Mouse (Mus musculus) liver, embryonic 16.5 days (tissue): ENCODE data around the gene Tank. TPM values are rescaled to one million over a fixed set of nuclear protein-coding genes. Genes with fewer than 3 reads are reported as not detected.

Source experiments
- ATAC-seq: fragments of 200-750 bp; cut with Nextera tagmentation; 2 replicates; pipeline ENCODE4 v1.8.0; 2017; ENCODE audit warnings: low read depth, mild to moderate bottlenecking, moderate number of reproducible peaks, moderate library complexity
- H3K27ac ChIP-seq: fragments of 300-500 bp; sonication (generic); 2 replicates; pipeline ENCODE4 v1.5.1; 2014; ENCODE audit warnings: mild to moderate bottlenecking, low read length
- H3K27me3 ChIP-seq: fragments of 300-500 bp; sonication (generic); 2 replicates; pipeline ENCODE4 v1.6.1; 2014; ENCODE audit warnings: low read depth, low read length, mixed read lengths; ENCODE audit not compliant: control insufficient read depth, insufficient read depth
- H3K36me3 ChIP-seq: fragments of 300-500 bp; sonication (generic); 2 replicates; pipeline ENCODE4 v1.6.1; 2014; ENCODE audit warnings: mild to moderate bottlenecking; ENCODE audit not compliant: control insufficient read depth, insufficient read depth
- H3K4me1 ChIP-seq: fragments of 300-500 bp; sonication (generic); 2 replicates; pipeline ENCODE4 v1.6.1; 2014; ENCODE audit warnings: low read depth, low read length, mixed read lengths; ENCODE audit not compliant: control insufficient read depth
- H3K4me2 ChIP-seq: fragments of 300-500 bp; sonication (generic); 2 replicates; pipeline ENCODE4 v1.6.1; 2014; ENCODE audit warnings: low read depth, low read length, mixed read lengths
- H3K4me3 ChIP-seq: fragments of 300-500 bp; sonication (generic); 2 replicates; pipeline ENCODE4 v1.5.1; 2014; ENCODE audit warnings: low read depth, mild to moderate bottlenecking, low read length
- H3K9ac ChIP-seq: fragments of 300-500 bp; sonication (generic); 2 replicates; pipeline ENCODE4 v1.6.1; 2014; ENCODE audit warnings: low read depth, low read length
- H3K9me3 ChIP-seq: fragments of 300-500 bp; sonication (generic); replicated peaks from 2 replicates; pipeline ENCODE4 v1.6.1; 2016; ENCODE audit warnings: low read length; ENCODE audit not compliant: control insufficient read depth
- WGBS: fragments of 180-500 bp; shearing (Covaris S2); extraction: QIAGEN DNeasy Blood & Tissue Kit; methylation state at CpG from one replicate; pipeline ENCODE4 v1.1.7; 2014; ENCODE audit not compliant: insufficient replicate concordance; 5-methylcytosine and 5-hydroxymethylcytosine counted together
- polyA plus RNA-seq: library from polyadenylated mRNA; unstranded; fragments of >200 nt; fragmentation: Nextera tagmentation; extraction: Ambion mirVana; gene quantifications from 2 replicates; pipeline ENCODE4 v1.2.1, GENCODE M21; 2015

Gene Tank
- polyA plus RNA-seq, result 17.3 and 20.4 TPM in 2 replicates

DNA sequence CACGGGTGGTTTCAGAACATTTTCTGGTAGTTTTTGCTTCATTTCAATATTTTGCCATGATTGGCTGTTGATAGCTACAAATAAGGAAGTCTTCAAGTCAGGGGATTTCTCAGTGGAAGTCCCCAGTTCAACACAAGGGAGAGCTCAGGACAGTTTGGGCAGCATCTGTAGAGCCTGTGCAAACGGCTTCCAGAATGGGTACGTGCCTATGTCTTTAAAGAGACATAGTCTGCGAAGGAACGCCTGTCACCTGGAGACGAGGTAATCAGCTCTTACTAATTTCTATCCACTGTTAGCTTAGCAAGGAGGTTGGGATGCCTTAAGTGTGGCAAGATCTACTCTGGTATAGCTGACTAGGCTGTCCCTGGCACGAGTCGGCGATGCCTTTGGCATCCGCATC is at the start of gene Tank:
Gene Tank, plus strand, starts transcription at position 153 of the 400 bp plus-strand sequence.
- Histone ChIP-seq H3K36me3 (no peaks in the 10 kb centered on the region), H3K4me2 (no peak within 1 kb of the TSS), H3K4me1 (no peaks in the 10 kb centered on the region), H3K4me3 (no peak within 1 kb of the TSS), H3K9ac (no peak within 1 kb of the TSS), H3K27ac (no peak within 1 kb of the TSS), H3K27me3 (no peaks in the 10 kb centered on the region), H3K9me3 (no peaks in the 10 kb centered on the region)
- WGBS, result 68% methylated on average over 10 of the region's 10 CpGs
- no peak for ATAC-seq

DNA sequence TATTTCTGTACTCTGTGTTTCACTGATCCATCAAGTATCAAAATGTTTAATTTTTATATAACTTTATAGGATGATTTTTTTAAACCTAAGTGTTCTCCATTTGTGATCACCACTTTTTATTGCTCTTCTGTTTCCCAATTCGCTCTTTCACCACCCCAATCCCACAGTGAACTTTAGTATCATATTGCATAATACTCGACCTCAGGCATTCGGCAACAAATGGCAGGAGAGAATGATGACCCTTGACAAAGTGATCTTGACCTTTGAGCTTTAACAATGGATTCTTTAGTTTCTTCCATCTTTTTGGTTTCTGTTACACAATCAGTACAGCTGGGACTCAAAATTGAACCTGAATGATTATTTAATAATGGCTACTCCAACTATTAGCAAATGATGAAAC is 46.1 kb upstream of the Tank start:
- no peak overlapping the region for H3K4me3 ChIP-seq
- no peak overlapping the region for H3K4me2 ChIP-seq
- no peaks in the 10 kb centered on the region for H3K27me3 ChIP-seq
- H3K9me3 ChIP-seq, result no peaks in the 10 kb centered on the region
- no peak overlapping the region for H3K9ac ChIP-seq
- no peaks in the 10 kb centered on the region for H3K36me3 ChIP-seq
- no peak overlapping the region for H3K27ac ChIP-seq
- WGBS, result 35% methylated on average over 3 of the region's 3 CpGs
- ATAC-seq, result no peak
- H3K4me1 ChIP-seq, result no peaks in the 10 kb centered on the region

DNA sequence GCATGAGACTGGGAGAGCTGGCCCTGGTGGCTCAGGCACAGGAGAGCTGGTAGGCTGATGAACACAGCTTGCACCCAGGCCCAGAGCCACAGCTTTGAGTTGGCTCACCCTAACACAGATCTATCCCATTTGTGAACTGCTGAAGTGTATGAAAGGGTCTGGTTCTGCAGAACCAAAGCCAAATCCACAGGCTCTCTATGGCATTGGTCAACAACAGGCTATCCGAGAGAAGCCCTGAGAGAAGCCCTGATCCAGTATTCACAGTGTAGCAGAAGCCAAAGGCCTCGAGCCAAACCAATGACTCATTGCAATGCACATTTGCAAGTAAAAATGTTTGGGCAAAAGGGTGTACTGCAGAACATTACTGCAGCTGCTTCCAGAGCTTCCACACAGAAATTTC is 45.3 kb upstream of the Tank start:
- H3K9ac ChIP-seq, result no peak overlapping the region
- no peak overlapping the region for H3K4me2 ChIP-seq
- H3K27ac ChIP-seq, result no peak overlapping the region
- WGBS, result 59% methylated on average over 2 of the region's 2 CpGs
- H3K4me1 ChIP-seq, result no peaks in the 10 kb centered on the region
- no peaks in the 10 kb centered on the region for H3K9me3 ChIP-seq
- H3K36me3 ChIP-seq, result no peaks in the 10 kb centered on the region
- H3K4me3 ChIP-seq, result no peak overlapping the region
- H3K27me3 ChIP-seq, result no peaks in the 10 kb centered on the region
- ATAC-seq, result no peak

DNA sequence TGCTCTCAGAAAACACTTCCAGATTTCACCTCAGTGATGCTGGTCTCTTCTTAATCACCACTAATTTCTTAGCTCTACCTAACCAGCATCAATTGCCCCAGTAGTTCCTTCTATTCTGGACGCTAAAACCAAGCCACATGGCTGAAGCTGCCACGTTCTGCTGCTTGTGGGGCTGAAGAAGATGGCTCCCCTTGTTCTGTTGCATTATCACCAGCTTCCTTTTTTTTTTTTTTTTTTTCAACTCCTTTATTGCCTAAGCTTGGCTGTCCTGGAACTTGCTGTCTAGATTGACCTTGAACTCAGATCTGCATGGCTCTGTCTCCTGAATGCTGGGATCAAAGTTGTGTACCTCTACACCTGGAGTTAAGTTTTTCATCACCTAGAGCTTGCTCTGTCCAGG is 41.5 kb upstream of the Tank start:
- no peak overlapping the region for H3K4me3 ChIP-seq
- H3K9ac ChIP-seq, result no peak overlapping the region
- H3K4me2 ChIP-seq, result no peak overlapping the region
- no peaks in the 10 kb centered on the region for H3K9me3 ChIP-seq
- H3K36me3 ChIP-seq, result no peaks in the 10 kb centered on the region
- no peaks in the 10 kb centered on the region for H3K4me1 ChIP-seq
- WGBS, result 37% methylated on average over 2 of the region's 2 CpGs
- no peaks in the 10 kb centered on the region for H3K27me3 ChIP-seq
- H3K27ac ChIP-seq, result no peak overlapping the region
- no peak for ATAC-seq

DNA sequence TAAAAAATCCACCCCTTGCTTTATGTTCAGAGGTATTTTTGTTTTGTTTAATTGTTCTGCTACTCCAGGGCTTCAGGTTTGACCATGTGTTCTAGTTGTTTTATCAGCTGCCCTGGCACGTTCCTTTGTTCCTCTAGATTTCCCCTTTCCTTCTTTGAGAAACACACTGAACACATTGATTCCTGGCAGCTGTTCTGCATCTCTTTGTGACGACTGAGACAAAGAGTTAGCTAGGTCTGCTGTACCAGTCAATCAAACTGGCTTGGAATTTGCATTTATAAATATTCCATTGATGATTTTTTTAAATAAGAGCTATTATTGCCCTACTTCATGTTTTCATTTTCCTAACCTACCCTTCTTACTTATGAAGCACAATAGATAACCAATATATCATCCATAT is 39.0 kb upstream of the Tank start:
- Histone ChIP-seq H3K4me3 (no peak overlapping the region), H3K27ac (no peak overlapping the region), H3K9me3 (no peaks in the 10 kb centered on the region), H3K4me2 (no peak overlapping the region), H3K36me3 (no peaks in the 10 kb centered on the region), H3K27me3 (no peaks in the 10 kb centered on the region), H3K9ac (no peak overlapping the region), H3K4me1 (no peaks in the 10 kb centered on the region)
- WGBS, result 31% methylated on average over 2 of the region's 2 CpGs
- ATAC-seq, result no peak

DNA sequence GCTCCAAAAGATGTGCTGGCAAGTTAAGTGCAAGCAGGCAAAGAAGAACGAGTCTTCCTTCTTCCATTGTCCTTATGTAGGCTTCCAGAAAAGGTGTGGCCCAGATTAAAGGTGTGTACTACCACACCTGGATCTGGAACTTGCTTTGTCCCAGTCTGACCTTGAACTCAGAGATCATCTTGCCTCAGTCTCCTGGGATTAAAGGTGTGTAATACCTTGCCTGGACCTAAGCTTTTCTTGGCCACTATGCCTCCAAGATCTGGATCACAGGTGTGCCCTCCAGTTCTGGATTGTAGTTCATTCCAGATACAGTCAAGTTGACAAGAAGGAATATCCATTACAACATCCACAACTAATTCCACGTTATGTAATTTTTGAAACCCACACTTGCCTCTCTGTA is 36.0 kb upstream of the Tank start:
- WGBS, result 57% methylated on average over 2 of the region's 2 CpGs

DNA sequence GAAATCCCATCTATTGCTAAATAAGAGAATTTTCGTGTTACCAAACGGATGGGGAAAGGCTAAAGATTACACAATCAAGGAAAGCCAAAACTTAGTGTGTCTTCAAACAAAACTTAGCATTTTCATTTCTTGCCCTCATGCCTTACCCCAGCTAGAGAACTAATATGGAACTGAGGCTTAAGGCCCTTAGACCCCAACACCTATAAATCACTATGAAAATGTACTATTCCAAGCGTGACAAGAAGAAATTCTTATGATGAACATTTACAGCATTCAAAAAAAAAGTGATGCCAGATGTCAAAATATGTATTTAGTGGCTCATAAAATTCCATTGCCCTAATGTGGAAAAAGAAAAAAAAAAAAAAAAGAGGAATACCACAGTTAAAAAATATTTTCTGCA is 32.7 kb upstream of the Tank start:
- WGBS, result 53% methylated on average over 3 of the region's 3 CpGs
- Histone ChIP-seq H3K9ac (no peak overlapping the region), H3K9me3 (no peaks in the 10 kb centered on the region), H3K36me3 (no peaks in the 10 kb centered on the region), H3K4me1 (no peaks in the 10 kb centered on the region), H3K4me3 (no peak overlapping the region), H3K4me2 (no peak overlapping the region), H3K27me3 (no peaks in the 10 kb centered on the region), H3K27ac (no peak overlapping the region)
- ATAC-seq, result no peak

More for the DNA sequence above, 36.0 kb upstream of the Tank start:
- no peak overlapping the region for H3K4me3 ChIP-seq
- no peaks in the 10 kb centered on the region for H3K27me3 ChIP-seq
- H3K9me3 ChIP-seq, result no peaks in the 10 kb centered on the region
- H3K36me3 ChIP-seq, result no peaks in the 10 kb centered on the region
- H3K9ac ChIP-seq, result no peak overlapping the region
- ATAC-seq, result no peak
- H3K4me2 ChIP-seq, result no peak overlapping the region
- H3K27ac ChIP-seq, result no peak overlapping the region
- H3K4me1 ChIP-seq, result no peaks in the 10 kb centered on the region

DNA sequence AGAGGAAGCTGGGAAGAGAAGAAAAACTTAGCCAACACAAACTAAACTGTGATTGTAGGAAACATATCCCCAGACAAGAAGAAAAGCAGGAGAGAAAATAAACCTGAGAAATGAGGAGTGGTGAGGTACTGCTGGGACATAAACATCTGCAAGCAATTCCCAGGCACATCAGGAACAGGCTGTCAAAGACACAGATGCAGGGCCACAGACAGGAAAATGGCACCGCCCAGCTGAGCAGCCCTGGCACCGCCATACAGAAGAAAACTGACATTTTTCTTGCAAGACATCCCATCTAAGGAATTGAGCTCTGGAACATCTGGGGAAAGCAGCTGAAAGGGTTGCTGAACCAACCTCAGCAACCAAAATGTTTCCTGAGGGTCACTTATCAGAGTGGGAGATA is 30.4 kb upstream of the Tank start:
- Histone ChIP-seq H3K9me3 (no peaks in the 10 kb centered on the region), H3K27ac (no peak overlapping the region), H3K4me3 (no peak overlapping the region), H3K9ac (no peak overlapping the region), H3K4me2 (no peak overlapping the region), H3K4me1 (no peaks in the 10 kb centered on the region), H3K36me3 (no peaks in the 10 kb centered on the region), H3K27me3 (no peaks in the 10 kb centered on the region)
- WGBS, result 33% methylated on average over 2 of the region's 2 CpGs
- no peak for ATAC-seq

DNA sequence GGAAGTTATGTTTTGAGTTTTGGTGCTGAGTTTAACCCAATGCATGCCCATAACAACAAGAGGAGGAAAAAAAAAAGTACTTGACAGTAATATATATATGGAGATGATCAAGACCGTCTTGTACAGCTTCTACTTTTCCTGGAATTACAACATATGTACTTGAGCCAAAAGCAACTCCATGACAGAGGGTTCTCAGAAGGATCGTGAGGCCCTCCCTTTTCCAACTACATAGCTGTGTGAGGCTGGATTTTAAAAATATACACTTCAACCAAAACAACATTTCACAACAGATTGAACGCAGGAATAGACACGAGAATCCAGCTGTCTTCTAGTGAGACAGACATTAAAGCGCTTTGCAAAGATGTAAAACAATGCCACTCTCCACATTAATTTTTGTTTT is 26.7 kb upstream of the Tank start:
- Histone ChIP-seq H3K36me3 (no peaks in the 10 kb centered on the region), H3K4me3 (no peak overlapping the region), H3K9me3 (no peaks in the 10 kb centered on the region), H3K4me2 (no peak overlapping the region), H3K27ac (no peak overlapping the region), H3K4me1 (no peaks in the 10 kb centered on the region), H3K27me3 (no peaks in the 10 kb centered on the region), H3K9ac (no peak overlapping the region)
- no peak for ATAC-seq
- WGBS, result 69% methylated on average over 5 of the region's 5 CpGs

DNA sequence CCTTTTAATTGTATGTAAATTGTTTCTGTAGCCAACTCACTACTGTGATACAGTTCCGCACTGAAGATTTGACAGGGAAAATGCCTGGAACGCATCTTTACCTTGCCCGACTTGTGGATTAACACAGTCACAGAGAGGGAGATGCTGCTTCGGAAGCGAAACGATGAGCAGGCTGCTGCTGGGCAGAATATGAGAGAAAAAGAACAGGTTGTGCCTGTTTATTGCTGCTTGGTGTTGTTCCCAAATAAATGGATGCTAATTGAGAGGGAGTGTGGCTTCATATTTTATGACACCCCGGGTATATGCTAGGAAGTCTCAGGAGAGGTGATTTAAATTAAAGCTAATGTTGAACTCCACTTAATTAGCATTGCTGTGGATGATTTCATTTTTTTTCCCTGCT is 23.0 kb upstream of the Tank start:
- Histone ChIP-seq H3K4me2 (no peak overlapping the region), H3K9me3 (no peaks in the 10 kb centered on the region), H3K4me3 (no peak overlapping the region), H3K36me3 (no peaks in the 10 kb centered on the region), H3K4me1 (no peaks in the 10 kb centered on the region), H3K9ac (no peak overlapping the region), H3K27me3 (no peaks in the 10 kb centered on the region), H3K27ac (no peak overlapping the region)
- WGBS, result 74% methylated on average over 7 of the region's 7 CpGs
- ATAC-seq, result no peak
